8 mouse cellular contexts compared by ENCODE assay signal in the genomic region with DNA sequence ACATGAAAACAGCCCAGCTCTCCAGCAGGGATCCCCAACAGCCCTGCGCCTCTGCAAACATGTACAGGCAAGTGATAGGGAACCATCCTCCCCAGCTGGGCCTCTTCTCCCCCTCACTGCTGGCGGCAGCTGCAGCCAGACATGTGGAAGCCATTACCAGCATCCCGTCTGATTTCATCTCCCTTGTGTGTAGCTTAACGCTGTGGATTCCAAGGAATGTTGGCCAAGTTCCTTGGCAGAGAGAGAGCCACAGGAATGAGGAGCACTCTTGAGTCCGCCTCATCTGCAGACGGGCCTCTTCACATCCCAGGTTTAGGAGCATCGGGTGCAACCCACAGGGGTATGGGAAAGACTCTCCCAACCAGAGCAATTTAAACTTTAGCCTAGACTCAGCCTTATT.
DNase-seq lines count a peak whose midpoint lies in the region; ATAC-seq and TF ChIP-seq lines count a peak whose summit lies in the region.

No protein-coding gene starts in this region.

- WGBS in heart, embryonic 14.5 days = 38% methylated on average over 7 of the region's 7 CpGs

- H3K27ac ChIP-seq in embryonic fibroblast, embryonic 13.5 days (ENCODE audit: insufficient read depth, low read length) = peak overlapping the region; percentile 87
- H3K27ac ChIP-seq in heart, embryonic 14.5 days (replicated peaks in 1 of 2; ENCODE audit: control insufficient read depth in 1 of 2, insufficient read depth in 1 of 2, low read depth in 2 of 2, low read length in 2 of 2) = peak overlapping the region; percentile 27 to 66; a peak in 3 of 4 replicates

- TF ChIP-seq CTCF in embryonic fibroblast, embryonic 13.5 days (IDR thresholded peaks at IDR 0.05; ENCODE audit: borderline replicate concordance, insufficient read depth, low read length) = no peak

- TF ChIP-seq POLR2A in embryonic fibroblast, embryonic 13.5 days (IDR thresholded peaks at IDR 0.05; ENCODE audit: low read depth, low read length) = no peak; the same call in 1 of the 2 replicates
- no peak for TF ChIP-seq POLR2A in myocyte (IDR thresholded peaks at IDR 0.05; ENCODE audit: insufficient read length, low read depth)

- ATAC-seq in heart, embryonic 14.5 days (ENCODE audit: insufficient number of reproducible peaks, insufficient read depth, low FRiP score, low read depth) = peak; percentile 26; the same call in 1 of the 2 replicates
- no peak for ATAC-seq in megakaryocyte-erythroid progenitor cell, adult 5-6 weeks (replicated peaks; ENCODE audit: low FRiP score, low TSS enrichment, poor library complexity, severe bottlenecking)

- peaks cover 12% of the 10 kb centered on the region for H3K27me3 ChIP-seq in heart, embryonic 14.5 days (ENCODE audit: control insufficient read depth, insufficient read depth, low read length)
- no peaks in the 10 kb centered on the region for H3K27me3 ChIP-seq in myocyte (ENCODE audit: control insufficient read depth, insufficient read depth, insufficient read length)

- H3K79me2 ChIP-seq in myocyte (ENCODE audit: control insufficient read depth, insufficient read depth) = no peaks in the 10 kb centered on the region

- peak; percentile 11 to 23 for DNase-seq in layer of hippocampus, adult 8-10 months (ENCODE audit: low spot score in 2 of 2)
- DNase-seq in layer of hippocampus, postnatal 25 days (ENCODE audit: extremely low spot score in 1 of 2, low spot score in 1 of 2) = no peak
- DNase-seq in kidney, postnatal 14 days = peak; percentile 80
- no peak for DNase-seq in right cerebral cortex, postnatal 4 days

- no peak overlapping the region for H3ac ChIP-seq in myocyte (ENCODE audit: control insufficient read depth, insufficient read length)

- no peaks in the 10 kb centered on the region for H3K9me3 ChIP-seq in heart, embryonic 14.5 days (ENCODE audit: control insufficient read depth, low read length)

- H3K9ac ChIP-seq in heart, embryonic 14.5 days (ENCODE audit: low read length) = no peak overlapping the region

- no peak overlapping the region for H3K4me2 ChIP-seq in heart, embryonic 14.5 days (ENCODE audit: low read length)
- H3K4me2 ChIP-seq in myocyte (ENCODE audit: low read depth) = peak overlapping the region; percentile 52

- peaks cover 23% of the 10 kb centered on the region for H3K4me1 ChIP-seq in embryonic fibroblast, embryonic 13.5 days (ENCODE audit: control insufficient read depth, insufficient read depth, low read length)
- peaks cover 11 to 12% of the 10 kb centered on the region in 2 experiments; a peak in 3 of 4 replicates for H3K4me1 ChIP-seq in heart, embryonic 14.5 days (ENCODE audit: control insufficient read depth in 2 of 2, insufficient read depth in 2 of 2, low read length in 2 of 2)

- H3K36me3 ChIP-seq in heart, embryonic 14.5 days (ENCODE audit: control insufficient read depth, insufficient read depth, low read length) = no peaks in the 10 kb centered on the region
- no peaks in the 10 kb centered on the region for H3K36me3 ChIP-seq in myocyte (ENCODE audit: control insufficient read depth, insufficient read depth)

- H3K4me3 ChIP-seq in embryonic fibroblast, embryonic 13.5 days (ENCODE audit: insufficient read depth, low read length) = no peak overlapping the region
- no peak overlapping the region for H3K4me3 ChIP-seq in heart, embryonic 14.5 days (ENCODE audit: control insufficient read depth in 1 of 2, insufficient read depth in 1 of 2, low read depth in 1 of 2, low read length in 2 of 2)
- H3K4me3 ChIP-seq in myocyte = no peak overlapping the region

TF ChIP-seq in myocyte, 11 proteins besides CTCF, POLR2A, EP300 and RAD21:
- TF ChIP-seq REST (IDR thresholded peaks at IDR 0.05; ENCODE audit: insufficient read depth, insufficient read length) (no peak), USF1 (IDR thresholded peaks at IDR 0.05; ENCODE audit: low read depth) (no peak), TCF3 (IDR thresholded peaks at IDR 0.05; ENCODE audit: insufficient read length, low read depth) (peak; percentile 97), MYOD1 (IDR thresholded peaks at IDR 0.05; ENCODE audit: control insufficient read depth in 1 of 3, insufficient read length in 2 of 3, low read depth in 2 of 3) (peak; percentile 41 to 98 (median 96)), CEBPB (IDR thresholded peaks at IDR 0.05; ENCODE audit: insufficient read depth, poor library complexity, severe bottlenecking) (0 out of 2 replicates have a peak, but pooled peaks have one; percentile 23), MAX (IDR thresholded peaks at IDR 0.05; ENCODE audit: low read depth) (no peak), E2F4 (IDR thresholded peaks at IDR 0.05; ENCODE audit: insufficient read depth) (no peak), MYOG (IDR thresholded peaks at IDR 0.05; ENCODE audit: control insufficient read depth in 1 of 3, insufficient read depth in 1 of 3, insufficient read length in 2 of 3, low read depth in 2 of 3) (peak; percentile 85 to 96 (median 89)), TCF12 (IDR thresholded peaks at IDR 0.05; ENCODE audit: insufficient read depth, poor library complexity, severe bottlenecking) (peak; percentile 98), POLR2AphosphoS2 (IDR thresholded peaks at IDR 0.05; ENCODE audit: insufficient read length, low read depth) (peak; percentile 39), SRF (IDR thresholded peaks at IDR 0.05; ENCODE audit: control insufficient read depth, insufficient read length, low read depth) (no peak)
TF ChIP-seq in myocyte: peak in this region for 6.

Comparison
In these comparisons a context has a peak if more than half of its experiments do, and no peak if none do; other contexts are left out.
1. DNase-seq: peak in layer of hippocampus, adult 8-10 months (2 of 2) and kidney, postnatal 14 days (single experiment); none in layer of hippocampus, postnatal 25 days (0 of 2) and right cerebral cortex, postnatal 4 days (single experiment).